Mouse (Mus musculus): ENCODE measurements around the gene Tmc8.
A peak's percentile ranks its signal among the peaks of the same experiment; 100 is the strongest.
"Not testable (repeated sequence)": the region's sequence is repeated elsewhere in the genome, so short reads cannot be mapped to it uniquely, and the experiment has no call there.

Gene Tmc8

DNA sequence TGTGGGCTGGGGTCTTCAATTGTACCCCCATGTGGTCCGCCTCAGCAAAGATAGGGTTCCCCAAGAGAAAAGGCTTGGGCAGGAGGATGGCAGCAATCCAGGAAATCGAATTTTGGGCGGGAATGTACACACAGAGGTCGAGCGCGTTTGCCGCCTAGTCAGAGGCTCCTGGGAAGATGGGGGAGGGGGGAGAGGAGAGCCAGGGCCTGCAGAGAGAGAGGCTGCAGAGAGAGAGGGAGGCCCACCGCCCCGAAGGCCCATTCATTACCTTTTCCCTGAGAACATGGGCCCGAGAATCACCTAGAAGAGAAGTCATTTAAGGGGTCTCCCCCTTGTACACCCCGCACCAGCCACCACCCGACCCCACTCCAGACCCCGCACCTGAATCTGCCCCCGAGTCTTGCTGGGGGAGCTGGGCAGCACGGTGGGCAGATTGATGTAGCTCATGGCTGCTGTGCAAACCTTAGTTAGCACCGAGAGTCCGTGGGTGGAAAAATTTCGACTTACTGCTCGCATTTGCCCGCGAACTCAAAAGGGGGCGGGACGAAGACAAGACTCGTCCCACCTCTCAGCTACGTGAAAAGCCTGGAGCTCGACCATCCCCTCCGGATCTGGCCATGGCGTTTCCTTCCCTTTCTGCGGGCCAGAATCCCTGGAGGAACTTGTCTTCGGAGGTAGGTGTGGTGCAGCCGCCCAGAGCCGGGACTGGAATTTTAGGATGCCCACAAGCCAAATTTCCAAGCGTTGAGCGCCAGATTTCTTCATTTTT, 43.6 kb downstream of the Tmc8 start, which contains the start of the genes Afmid and Tk1:
Gene Afmid, plus strand, starts transcription at position 592 of the 769 bp plus-strand sequence.
Gene Tk1, minus strand, starts transcription at position 760 of the 769 bp plus-strand sequence.
- peak; percentile 83 for DNase-seq (ENCODE audit: low spot score)

- peak; percentile 57 for DNase-seq (ENCODE audit: low spot score)
Observed at GRCm38 (mm10) chr11:117826164-117826563, 44.3 kb downstream of the Tmc8 start.

DNA sequence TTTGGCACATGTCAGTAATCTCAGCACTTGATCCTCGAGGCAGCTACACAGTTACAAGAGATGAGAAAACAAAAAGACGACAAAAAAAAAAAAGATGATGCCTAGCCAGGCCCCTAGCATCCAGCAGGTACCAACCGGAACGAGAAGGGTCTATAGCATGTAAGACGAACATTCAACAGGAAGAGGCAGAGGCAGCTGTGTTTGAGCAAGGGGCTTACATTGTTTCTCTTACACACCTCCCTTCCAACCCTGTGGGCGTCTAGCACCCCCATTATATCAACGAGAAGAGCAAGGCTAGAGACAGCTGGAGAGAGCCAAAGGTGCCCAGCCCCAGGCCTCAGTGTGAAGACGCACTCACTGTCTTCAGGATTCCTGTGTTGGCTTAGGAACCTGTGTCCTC, 45.0 kb downstream of the Tmc8 start:
- DNase-seq (ENCODE audit: low spot score): no peak

- no peak for DNase-seq (ENCODE audit: low spot score)
Observed at GRCm38 (mm10) chr11:117827386-117827785, 45.5 kb downstream of the Tmc8 start.

GRCm38 (mm10) chr11:117828149-117828887, 46.4 kb downstream of the Tmc8 start:
- no peak for DNase-seq (ENCODE audit: low spot score)

DNA sequence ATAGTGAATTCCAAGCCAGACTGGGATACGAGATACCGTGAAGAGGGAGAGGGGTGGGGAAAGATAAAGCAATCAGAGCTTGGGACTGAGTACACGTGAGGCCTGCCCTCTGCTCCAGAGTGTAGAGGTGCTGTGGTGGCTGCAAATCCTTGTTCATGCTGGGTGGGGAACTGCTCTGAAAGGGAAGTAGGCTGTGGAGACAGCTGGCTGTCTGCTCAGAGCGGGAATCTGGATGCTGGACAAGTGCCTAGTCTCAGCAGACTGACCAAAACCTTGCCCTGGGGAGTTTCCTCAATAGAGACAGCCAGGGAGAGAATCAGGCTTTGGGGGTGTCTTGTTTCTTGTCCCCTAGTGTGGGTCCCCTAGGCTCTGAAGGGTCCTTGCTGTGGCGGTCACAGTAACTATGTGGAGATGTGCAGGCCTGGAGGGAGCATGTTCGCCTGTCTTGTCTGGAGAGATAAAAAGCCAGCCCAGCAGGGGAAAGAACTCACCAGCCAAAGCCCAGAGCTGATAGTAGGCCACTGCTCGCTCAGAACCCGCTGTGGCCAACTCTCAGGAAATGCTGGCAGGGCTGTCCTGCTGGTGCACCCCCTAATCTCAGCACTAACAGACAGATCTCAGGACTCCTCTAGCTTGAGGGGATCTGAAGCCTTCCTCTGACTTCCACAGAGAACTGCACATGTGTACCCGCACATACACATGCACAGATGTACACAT, 47.2 kb downstream of the Tmc8 start:
- no peak for DNase-seq (ENCODE audit: low spot score)

- DNase-seq (ENCODE audit: low spot score): no peak
Observed at GRCm38 (mm10) chr11:117829671-117830215, 47.9 kb downstream of the Tmc8 start.

DNA sequence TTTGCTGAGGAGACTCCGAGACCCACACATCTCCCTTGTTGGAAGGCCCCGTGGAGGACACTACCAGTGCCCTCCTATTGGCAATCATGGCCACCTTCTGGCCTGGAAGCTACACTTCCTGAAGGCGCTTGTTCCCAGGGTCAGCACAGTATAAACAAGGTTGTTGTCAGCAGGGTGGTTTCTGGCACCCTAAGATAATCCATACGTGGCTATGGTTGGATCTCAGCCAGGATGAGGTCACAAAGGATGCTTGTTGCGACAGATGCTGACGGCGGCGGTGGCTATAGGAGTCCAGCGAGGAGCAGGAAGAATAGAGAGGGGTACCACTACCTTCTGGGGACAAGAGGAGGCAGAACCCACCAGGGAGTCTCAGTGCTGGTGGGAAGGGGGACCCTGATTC, 48.5 kb downstream of the Tmc8 start:
- DNase-seq (ENCODE audit: low spot score): no peak

- DNase-seq (ENCODE audit: low spot score): peak; percentile 87
Observed at GRCm38 (mm10) chr11:117832086-117832969, 50.5 kb downstream of the Tmc8 start.

GRCm38 (mm10) chr11:117833509-117833908, 51.6 kb downstream of the Tmc8 start:
- DNase-seq (ENCODE audit: low spot score): not testable (repeated sequence)

DNA sequence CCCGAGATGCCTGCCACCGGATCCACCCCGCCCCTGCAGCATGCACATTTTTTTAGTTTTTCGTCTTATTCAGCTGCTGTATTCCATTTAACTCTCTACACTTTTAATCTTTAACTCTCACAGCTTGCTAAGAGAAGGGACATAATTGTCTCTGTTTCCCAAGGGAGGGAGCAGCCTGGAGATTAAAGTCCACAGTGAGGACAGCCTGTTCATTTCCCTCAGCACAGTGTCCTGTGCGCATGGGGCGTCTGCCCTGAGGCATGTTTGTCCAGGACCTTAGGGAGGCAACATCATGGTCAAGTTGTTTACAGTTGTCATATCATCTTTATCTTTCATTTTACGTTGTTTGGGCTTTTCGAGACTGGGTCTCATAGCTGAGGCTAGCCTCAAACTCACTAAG, 52.2 kb downstream of the Tmc8 start:
- DNase-seq (ENCODE audit: low spot score): no peak

GRCm38 (mm10) chr11:117836306-117836705, 54.4 kb downstream of the Tmc8 start:
- no peak for DNase-seq (ENCODE audit: low spot score)

- DNase-seq (ENCODE audit: low spot score): no peak
Observed at GRCm38 (mm10) chr11:117838572-117838971, 56.7 kb downstream of the Tmc8 start.

DNA sequence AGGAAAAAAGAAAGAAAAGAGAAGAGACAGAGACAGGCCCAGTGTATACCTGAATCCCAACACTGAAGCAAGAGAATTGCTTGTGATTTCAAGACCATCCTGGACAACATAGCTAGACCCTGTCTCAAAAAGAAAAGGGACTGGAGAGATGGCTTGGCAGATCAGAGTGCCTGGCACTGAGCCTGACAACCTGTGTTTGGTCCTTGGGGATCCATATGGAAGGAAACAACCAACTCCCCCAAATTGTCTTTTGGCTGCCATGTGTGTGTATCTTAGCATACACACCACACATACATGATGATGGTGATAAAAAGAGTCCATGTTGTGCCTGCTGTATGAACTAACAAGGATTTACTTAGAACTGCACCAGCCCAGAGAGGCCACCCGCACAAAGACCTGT, 57.1 kb downstream of the Tmc8 start:
- DNase-seq (ENCODE audit: low spot score): no peak

DNA sequence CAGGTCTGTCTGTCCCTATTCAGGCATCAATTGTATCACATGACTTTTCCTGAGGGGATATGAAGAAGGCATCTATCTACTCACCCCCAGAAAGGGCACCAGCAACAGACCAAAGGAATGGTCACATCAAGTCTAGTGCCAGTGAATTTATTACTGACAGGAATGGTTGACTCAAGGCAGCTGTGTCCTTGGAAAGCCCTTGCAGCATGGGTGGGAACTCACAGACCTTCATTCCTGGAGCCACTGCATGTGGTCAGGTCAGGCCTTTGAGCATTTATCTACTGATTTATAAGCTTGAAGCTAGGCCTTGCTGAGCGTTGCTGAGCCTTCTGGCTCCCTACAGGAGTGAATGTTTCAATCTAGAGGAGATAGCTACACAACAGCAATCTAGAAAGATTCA, 59.0 kb downstream of the Tmc8 start:
- no peak for DNase-seq (ENCODE audit: low spot score)
